Mouse (Mus musculus): ENCODE results near the gene Gramd1b. TPM values are rescaled to one million over a fixed set of nuclear protein-coding genes. Genes with fewer than 3 reads are reported as not detected.

The Gramd1b gene
- polyA plus RNA-seq, 1 experiment from 2014 or later, result 1.2 TPM

DNA sequence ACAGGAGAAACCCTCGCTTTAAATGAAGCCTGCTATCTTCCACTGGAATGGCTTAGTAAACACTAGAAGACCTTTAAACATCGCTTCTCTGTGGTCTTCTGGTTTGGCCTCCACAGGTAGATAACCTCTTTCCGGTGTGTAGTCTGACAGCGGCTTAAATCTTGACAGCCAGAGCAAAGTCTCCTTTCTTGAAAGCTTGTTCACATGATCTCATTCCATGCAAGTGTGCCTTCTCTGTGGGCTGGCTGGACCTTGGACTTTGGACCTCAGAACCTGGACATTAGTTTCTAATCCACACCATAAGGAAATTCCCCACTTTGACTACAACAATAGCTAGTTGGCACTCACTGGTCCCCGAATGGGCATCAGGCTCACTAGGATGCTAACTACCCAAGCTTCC is 65.6 kb downstream of the Gramd1b start:
- no peak for TF ChIP-seq EP300 (IDR thresholded peaks at IDR 0.05; ENCODE audit: low read depth)
- no peak for TF ChIP-seq CTCF (IDR thresholded peaks at IDR 0.05; ENCODE audit: low read depth)
- no peaks in the 10 kb centered on the region for H3K36me3 ChIP-seq (replicated peaks; ENCODE audit: insufficient read depth, low read length)
- H3K9me3 ChIP-seq (ENCODE audit: low read length), result no peaks in the 10 kb centered on the region
- no peak overlapping the region for H3K4me3 ChIP-seq (ENCODE audit: low read depth, low read length)
- 66% methylated on average over 5 of the region's 5 CpGs for WGBS (ENCODE audit: insufficient replicate concordance)
- H3K4me2 ChIP-seq (ENCODE audit: low read depth, low read length), result no peak overlapping the region
- no peaks in the 10 kb centered on the region for H3K27me3 ChIP-seq (ENCODE audit: insufficient read depth, low read length)
- DNase-seq (no peak), ATAC-seq (no peak)
- peaks cover 4% of the 10 kb centered on the region; the same call in 1 of the 2 replicates for H3K4me1 ChIP-seq (ENCODE audit: insufficient read depth)
- H3K27ac ChIP-seq (ENCODE audit: low read depth), result no peak overlapping the region
- no peak overlapping the region for H3K9ac ChIP-seq (replicated peaks)

DNA sequence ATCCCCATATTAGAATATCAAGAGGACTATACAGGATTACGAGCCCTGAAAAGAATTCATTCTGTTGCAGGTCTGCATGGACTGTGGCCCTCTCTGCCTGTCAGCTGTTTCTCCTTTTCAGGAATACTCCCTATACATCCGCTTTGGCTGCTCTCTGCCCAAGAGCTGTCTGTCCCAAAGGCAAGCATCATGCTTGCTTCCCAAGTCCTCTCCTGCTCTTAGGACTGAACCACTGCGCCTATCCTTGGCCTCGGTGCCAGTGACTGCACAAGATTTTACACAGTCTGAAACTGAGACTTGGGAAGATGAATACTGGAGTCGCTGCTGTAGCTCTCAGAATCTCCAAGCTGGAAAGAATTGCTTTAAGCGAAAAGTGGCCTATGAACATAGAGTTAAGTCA is 68.8 kb downstream of the Gramd1b start:
- no peak for DNase-seq
- no peaks in the 10 kb centered on the region for H3K36me3 ChIP-seq (replicated peaks; ENCODE audit: insufficient read depth, low read length)
- no peak for ATAC-seq
- 0 out of 2 replicates have a peak, but pooled peaks cover 3% of the 10 kb centered on the region for H3K27me3 ChIP-seq (ENCODE audit: insufficient read depth, low read length)
- WGBS (ENCODE audit: insufficient replicate concordance), result 88% methylated on average over 6 of the region's 6 CpGs
- no peak overlapping the region for H3K9ac ChIP-seq (replicated peaks)
- no peak for TF ChIP-seq CTCF (IDR thresholded peaks at IDR 0.05; ENCODE audit: low read depth)
- no peak for TF ChIP-seq EP300 (IDR thresholded peaks at IDR 0.05; ENCODE audit: low read depth)
- H3K4me1 ChIP-seq (ENCODE audit: insufficient read depth), result peaks cover 6% of the 10 kb centered on the region
- no peak overlapping the region for H3K4me3 ChIP-seq (ENCODE audit: low read depth, low read length)
- no peaks in the 10 kb centered on the region for H3K9me3 ChIP-seq (ENCODE audit: low read length)
- no peak overlapping the region for H3K27ac ChIP-seq (ENCODE audit: low read depth)
- no peak overlapping the region for H3K4me2 ChIP-seq (ENCODE audit: low read depth, low read length)

DNA sequence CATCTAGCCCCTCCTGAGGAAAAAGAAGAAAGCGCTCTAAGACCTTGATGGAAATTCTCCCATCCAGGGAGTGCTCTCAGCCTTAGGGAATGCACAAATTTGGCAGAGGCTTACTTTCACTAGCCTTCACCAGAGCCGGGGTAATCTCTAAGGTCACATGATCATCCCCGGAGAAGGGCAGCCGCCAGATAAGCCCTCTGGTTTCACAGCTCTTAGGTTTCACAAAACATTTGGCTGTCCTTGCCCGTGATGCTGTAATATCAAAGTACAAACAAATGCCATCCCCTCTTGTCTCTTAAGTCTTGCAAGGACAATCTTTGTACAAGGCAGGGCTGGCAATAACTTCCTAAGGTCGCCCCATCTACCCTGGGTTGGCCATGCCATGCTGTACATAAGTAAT is 70.4 kb downstream of the Gramd1b start:
- no peak for TF ChIP-seq CTCF (IDR thresholded peaks at IDR 0.05; ENCODE audit: low read depth)
- no peak for TF ChIP-seq EP300 (IDR thresholded peaks at IDR 0.05; ENCODE audit: low read depth)
- 0 out of 2 replicates have a peak, but pooled peaks cover 4% of the 10 kb centered on the region for H3K27me3 ChIP-seq (ENCODE audit: insufficient read depth, low read length)
- H3K27ac ChIP-seq (ENCODE audit: low read depth), result no peak overlapping the region
- H3K4me1 ChIP-seq (ENCODE audit: insufficient read depth), result peaks cover 11% of the 10 kb centered on the region; the same call in 1 of the 2 replicates
- ATAC-seq (no peak), DNase-seq (no peak)
- no peaks in the 10 kb centered on the region for H3K9me3 ChIP-seq (ENCODE audit: low read length)
- H3K4me2 ChIP-seq (ENCODE audit: low read depth, low read length), result peak overlapping the region; percentile 30; the same call in 1 of the 2 replicates
- 17% methylated on average over 6 of the region's 6 CpGs for WGBS (ENCODE audit: insufficient replicate concordance)
- no peak overlapping the region for H3K9ac ChIP-seq (replicated peaks)
- no peaks in the 10 kb centered on the region for H3K36me3 ChIP-seq (replicated peaks; ENCODE audit: insufficient read depth, low read length)
- H3K4me3 ChIP-seq (ENCODE audit: low read depth, low read length), result no peak overlapping the region

DNA sequence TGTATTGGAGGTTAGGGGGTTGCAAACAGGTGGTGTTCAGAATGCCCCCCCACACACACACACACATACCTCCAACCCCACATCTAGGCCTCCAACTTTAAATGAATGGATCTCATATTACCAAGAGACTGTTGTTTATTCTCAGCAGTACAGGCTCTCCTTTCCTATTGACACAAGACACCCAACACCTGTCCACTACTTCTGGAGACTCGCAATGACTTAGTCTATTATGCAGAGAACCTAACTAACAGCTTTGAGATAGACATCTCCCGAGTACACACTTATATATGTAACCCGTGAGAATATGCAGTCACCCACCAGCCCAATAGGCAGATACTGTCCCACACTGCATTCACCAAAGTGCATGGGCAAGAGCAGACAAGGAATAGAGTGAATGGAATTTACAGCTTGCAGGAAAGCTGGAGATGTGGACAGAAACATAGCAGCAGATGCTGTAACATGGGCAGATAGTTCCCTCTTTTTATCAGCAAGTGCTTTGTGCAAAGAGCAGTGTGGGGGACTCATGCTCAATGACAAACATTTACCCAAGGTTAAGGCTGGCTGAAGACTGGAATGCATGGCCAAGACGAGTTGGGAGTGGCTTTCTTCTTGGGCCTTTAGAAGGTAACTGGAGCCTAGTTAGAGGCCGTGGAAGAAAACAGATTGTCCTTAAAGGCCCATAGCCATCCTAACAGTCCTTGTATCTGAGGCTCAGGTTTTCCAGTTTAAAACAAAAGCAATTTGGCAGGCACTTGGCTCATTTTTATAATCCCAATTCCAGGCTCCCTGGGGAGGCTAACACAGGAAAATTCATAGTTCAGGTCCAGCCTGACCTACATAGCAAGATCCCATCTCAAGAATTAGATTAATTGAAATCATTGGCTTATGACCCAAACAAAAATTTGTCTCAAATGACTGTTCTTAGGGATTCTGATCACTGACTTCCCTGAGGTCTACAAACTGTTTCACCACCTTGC is 71.6 kb downstream of the Gramd1b start:
- TF ChIP-seq CTCF (IDR thresholded peaks at IDR 0.05; ENCODE audit: low read depth), result no peak
- Histone ChIP-seq H3K27me3 (ENCODE audit: insufficient read depth, low read length) (0 out of 2 replicates have a peak, but pooled peaks cover 6% of the 10 kb centered on the region), H3K4me1 (ENCODE audit: insufficient read depth) (peaks cover 16% of the 10 kb centered on the region), H3K27ac (ENCODE audit: low read depth) (no peak overlapping the region), H3K9ac (replicated peaks) (no peak overlapping the region), H3K4me2 (ENCODE audit: low read depth, low read length) (no peak overlapping the region), H3K36me3 (replicated peaks; ENCODE audit: insufficient read depth, low read length) (no peaks in the 10 kb centered on the region), H3K4me3 (ENCODE audit: low read depth, low read length) (no peak overlapping the region), H3K9me3 (ENCODE audit: low read length) (no peaks in the 10 kb centered on the region)
- DNase-seq (no peak), ATAC-seq (no peak)
- WGBS (ENCODE audit: insufficient replicate concordance), result 50% methylated on average over 5 of the region's 5 CpGs

DNA sequence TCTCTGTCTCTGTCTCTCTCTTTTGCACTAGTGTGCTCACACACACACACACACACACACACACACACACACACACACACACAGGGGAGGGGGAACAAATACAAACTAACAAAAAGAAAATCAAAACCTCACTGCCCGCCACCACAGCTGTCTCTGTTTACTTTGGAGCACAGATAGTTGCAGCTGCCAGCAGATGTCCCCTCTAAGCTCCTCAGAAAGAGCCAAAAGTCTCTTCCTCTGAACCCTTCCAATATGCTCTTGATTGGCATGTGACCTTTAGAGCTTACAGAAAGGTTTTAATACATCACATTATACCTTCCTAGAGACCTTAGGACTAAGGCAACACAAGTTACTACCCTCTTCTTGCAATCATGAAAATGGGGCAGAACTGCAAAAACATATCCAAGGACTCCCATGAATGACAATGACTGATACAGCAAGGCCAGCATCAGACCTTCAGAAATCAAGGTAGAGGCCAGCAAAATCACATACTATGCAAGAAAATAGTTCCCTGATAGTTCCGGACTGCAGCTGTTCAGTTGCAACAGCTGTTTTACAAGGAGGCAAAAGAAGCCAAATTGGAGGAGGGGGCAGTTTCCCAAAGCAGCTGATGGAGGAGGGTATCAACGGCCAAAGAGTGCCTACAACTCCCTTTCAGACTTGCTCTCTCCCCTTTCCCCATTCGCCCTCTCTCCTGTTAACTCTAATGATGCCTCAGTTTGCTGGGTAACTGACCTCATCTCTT is 72.5 kb downstream of the Gramd1b start:
- Histone ChIP-seq H3K4me1 (ENCODE audit: insufficient read depth) (peaks cover 16% of the 10 kb centered on the region), H3K9me3 (ENCODE audit: low read length) (no peaks in the 10 kb centered on the region), H3K4me2 (ENCODE audit: low read depth, low read length) (no peak overlapping the region), H3K36me3 (replicated peaks; ENCODE audit: insufficient read depth, low read length) (no peaks in the 10 kb centered on the region), H3K27ac (ENCODE audit: low read depth) (no peak overlapping the region), H3K4me3 (ENCODE audit: low read depth, low read length) (no peak overlapping the region), H3K9ac (replicated peaks) (no peak overlapping the region), H3K27me3 (ENCODE audit: insufficient read depth, low read length) (0 out of 2 replicates have a peak, but pooled peaks cover 6% of the 10 kb centered on the region)
- no peak for TF ChIP-seq EP300 (IDR thresholded peaks at IDR 0.05; ENCODE audit: low read depth)
- no peak for TF ChIP-seq CTCF (IDR thresholded peaks at IDR 0.05; ENCODE audit: low read depth)
- ATAC-seq, result no peak
- 61% methylated on average over 4 of the region's 4 CpGs for WGBS (ENCODE audit: insufficient replicate concordance)
- DNase-seq, result no peak

DNA sequence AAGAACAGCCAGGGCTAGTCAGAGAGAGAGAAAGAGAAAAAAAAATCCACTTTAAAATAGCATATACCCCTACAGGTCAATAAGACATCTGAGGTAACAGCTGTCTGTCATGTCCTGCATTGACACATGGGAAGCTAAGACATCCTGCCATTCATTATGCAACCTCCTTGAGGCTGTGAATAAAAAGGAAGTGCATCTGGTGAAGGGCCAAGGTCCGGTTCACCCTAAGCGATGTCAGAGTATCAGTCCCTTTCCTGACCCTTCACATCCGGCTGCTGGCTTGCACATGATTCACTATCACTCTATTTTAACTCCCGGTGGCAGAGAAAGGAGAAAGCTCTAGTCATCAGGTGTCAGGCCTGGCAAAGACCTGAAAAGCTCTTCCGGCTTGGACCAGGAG is 73.7 kb downstream of the Gramd1b start:
- peak; percentile 35 for DNase-seq
- peaks cover 16% of the 10 kb centered on the region for H3K4me1 ChIP-seq (ENCODE audit: insufficient read depth)
- H3K36me3 ChIP-seq (replicated peaks; ENCODE audit: insufficient read depth, low read length), result no peaks in the 10 kb centered on the region
- 39% methylated on average over 5 of the region's 5 CpGs for WGBS (ENCODE audit: insufficient replicate concordance)
- TF ChIP-seq CTCF (IDR thresholded peaks at IDR 0.05; ENCODE audit: low read depth), result no peak
- no peak for TF ChIP-seq EP300 (IDR thresholded peaks at IDR 0.05; ENCODE audit: low read depth)
- H3K4me2 ChIP-seq (ENCODE audit: low read depth, low read length), result peak overlapping the region; percentile 87; the same call in 1 of the 2 replicates
- ATAC-seq, result peak; percentile 24
- no peaks in the 10 kb centered on the region for H3K9me3 ChIP-seq (ENCODE audit: low read length)
- H3K4me3 ChIP-seq (ENCODE audit: low read depth, low read length), result 0 out of 2 replicates have a peak overlapping the region, but pooled peaks have one; percentile 62
- H3K9ac ChIP-seq (replicated peaks), result no peak overlapping the region; the same call in 1 of the 2 replicates
- H3K27ac ChIP-seq (ENCODE audit: low read depth), result peak overlapping the region; percentile 39; the same call in 1 of the 2 replicates
- H3K27me3 ChIP-seq (ENCODE audit: insufficient read depth, low read length), result 0 out of 2 replicates have a peak, but pooled peaks cover 6% of the 10 kb centered on the region
